Mouse (Mus musculus): ENCODE results near the gene Rdh13. TPM values are rescaled to one million over a fixed set of nuclear protein-coding genes. Genes with fewer than 3 reads are reported as not detected.
"Not testable (repeated sequence)": the region's sequence is repeated elsewhere in the genome, so short reads cannot be mapped to it uniquely, and the experiment has no call there.

The Rdh13 gene
- polyA plus RNA-seq, 1 experiment from 2014 or later, result 29.1 TPM

DNA sequence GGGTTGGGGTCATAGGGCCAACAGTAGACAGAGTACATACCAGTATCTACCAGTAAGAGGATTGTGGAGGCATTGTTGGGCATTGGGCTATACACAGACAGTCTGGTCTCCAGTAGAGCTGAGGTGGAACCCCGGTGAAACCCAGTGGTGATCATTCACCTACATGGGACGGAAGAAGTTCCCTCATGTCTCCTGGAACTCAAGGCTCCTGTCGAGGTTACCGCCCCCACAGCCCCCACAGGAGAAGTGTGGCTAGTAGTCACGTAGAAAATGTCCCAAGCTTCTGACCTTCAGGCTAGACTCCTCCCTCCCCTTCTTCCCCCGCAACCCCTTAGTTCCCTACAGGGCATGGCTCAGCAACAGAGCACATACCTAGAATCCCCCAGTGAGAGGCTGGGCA lies 25.8 kb downstream of the Rdh13 start:
- Histone ChIP-seq H3K4me3 (ENCODE audit: low read depth, low read length) (no peak overlapping the region), H3K36me3 (ENCODE audit: control insufficient read depth, insufficient read depth, low read length) (no peaks in the 10 kb centered on the region), H3K9me3 (ENCODE audit: control insufficient read depth, low read length) (no peaks in the 10 kb centered on the region), H3K27me3 (ENCODE audit: control insufficient read depth, insufficient read depth, low read length) (no peaks in the 10 kb centered on the region), H3K27ac (ENCODE audit: low read depth, low read length) (no peak overlapping the region), H3K4me1 (replicated peaks; ENCODE audit: control insufficient read depth, insufficient read depth, low read length) (no peaks in the 10 kb centered on the region), H3K4me2 (replicated peaks; ENCODE audit: low read depth, low read length) (no peak overlapping the region), H3K9ac (ENCODE audit: low read depth, low read length) (no peak overlapping the region)
- WGBS, result 83% methylated on average over 6 of the region's 6 CpGs
- DNase-seq (ENCODE audit: low spot score) (no peak), ATAC-seq (ENCODE audit: low FRiP score) (no peak)

GRCm38 (mm10) chr7:4412406-4412805 lies 33.0 kb downstream of the Rdh13 start:
- H3K4me1 ChIP-seq (replicated peaks; ENCODE audit: control insufficient read depth, insufficient read depth, low read length); H3K27ac ChIP-seq (ENCODE audit: low read depth, low read length); H3K9me3 ChIP-seq (ENCODE audit: control insufficient read depth, low read length); DNase-seq (ENCODE audit: low spot score); H3K27me3 ChIP-seq (ENCODE audit: control insufficient read depth, insufficient read depth, low read length); H3K36me3 ChIP-seq (ENCODE audit: control insufficient read depth, insufficient read depth, low read length); ATAC-seq (ENCODE audit: low FRiP score); H3K9ac ChIP-seq (ENCODE audit: low read depth, low read length); H3K4me3 ChIP-seq (ENCODE audit: low read depth, low read length); H3K4me2 ChIP-seq (replicated peaks; ENCODE audit: low read depth, low read length): not testable (repeated sequence)
- WGBS, result 96% methylated on average over 15 of the region's 15 CpGs

DNA sequence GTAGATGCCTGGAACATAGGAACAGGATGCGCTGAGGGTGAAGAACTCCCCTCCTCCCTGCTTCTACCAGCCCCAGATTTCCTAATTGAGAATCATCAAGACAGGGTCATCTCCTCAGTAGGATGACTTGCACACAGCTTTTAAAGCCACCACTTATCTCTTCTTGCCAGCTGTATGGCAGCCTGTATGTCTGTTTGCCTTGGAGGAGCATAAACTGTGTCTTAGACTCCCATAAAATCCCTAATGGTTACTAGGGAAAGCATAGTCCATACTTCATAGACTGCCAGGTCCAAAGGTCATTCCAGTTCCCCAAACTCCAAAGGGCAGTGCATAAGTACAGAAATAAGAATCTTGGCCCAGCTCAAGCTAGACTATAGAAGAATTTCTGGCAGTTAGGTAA lies 47.7 kb downstream of the Rdh13 start, which contains the start of gene Gp6:
Gene Gp6, minus strand, starts transcription at position 15 of the 400 bp plus-strand sequence.
- DNase-seq (ENCODE audit: low spot score), result no peak
- Histone ChIP-seq H3K36me3 (ENCODE audit: control insufficient read depth, insufficient read depth, low read length) (no peaks in the 10 kb centered on the region), H3K4me3 (ENCODE audit: low read depth, low read length) (no peak within 1 kb of the TSS), H3K27me3 (ENCODE audit: control insufficient read depth, insufficient read depth, low read length) (no peaks in the 10 kb centered on the region), H3K4me2 (replicated peaks; ENCODE audit: low read depth, low read length) (no peak within 1 kb of the TSS), H3K9me3 (ENCODE audit: control insufficient read depth, low read length) (no peaks in the 10 kb centered on the region), H3K27ac (ENCODE audit: low read depth, low read length) (no peak within 1 kb of the TSS), H3K4me1 (replicated peaks; ENCODE audit: control insufficient read depth, insufficient read depth, low read length) (no peaks in the 10 kb centered on the region), H3K9ac (ENCODE audit: low read depth, low read length) (no peak within 1 kb of the TSS)
- ATAC-seq (ENCODE audit: low FRiP score), result no peak
- 94% methylated on average over 1 of the region's 1 CpGs for WGBS

Other genes with a start within 250 kb of the Rdh13 start
- gene Lilra5, start 207.9 kb downstream of the Rdh13 start, polyA plus RNA-seq (2014; fragmentation: Nextera tagmentation; extraction: Ambion mirVana), result not detected in 2 replicates
- gene Ncr1, start 107.9 kb downstream of the Rdh13 start, polyA plus RNA-seq (2014; fragmentation: Nextera tagmentation; extraction: Ambion mirVana), result not detected in 2 replicates
- gene Gp6, start 47.9 kb downstream of the Rdh13 start, polyA plus RNA-seq (2014; fragmentation: Nextera tagmentation; extraction: Ambion mirVana), result 0.73 and 1.2 TPM in 2 replicates
- gene Eps8l1, start 15.0 kb upstream of the Rdh13 start, polyA plus RNA-seq (2014; fragmentation: Nextera tagmentation; extraction: Ambion mirVana), result 4.6 and 4.9 TPM in 2 replicates
- 38.8 and 44.0 TPM in 2 replicates for gene Ppp1r12c, start 56.0 kb upstream of the Rdh13 start, polyA plus RNA-seq (2014; fragmentation: Nextera tagmentation; extraction: Ambion mirVana)
- gene Tnnt1, start 70.7 kb upstream of the Rdh13 start, polyA plus RNA-seq (2014; fragmentation: Nextera tagmentation; extraction: Ambion mirVana), result 18.1 and 27.4 TPM in 2 replicates
- 1.8 and 2.5 TPM in 2 replicates for gene Tnni3, start 78.6 kb upstream of the Rdh13 start, polyA plus RNA-seq (2014; fragmentation: Nextera tagmentation; extraction: Ambion mirVana)
- 1.2 and 1.3 TPM in 2 replicates for gene Dnaaf3, start 86.8 kb upstream of the Rdh13 start, polyA plus RNA-seq (2014; fragmentation: Nextera tagmentation; extraction: Ambion mirVana)
- gene Syt5, start 101.9 kb upstream of the Rdh13 start, polyA plus RNA-seq (2014; fragmentation: Nextera tagmentation; extraction: Ambion mirVana), result 14.3 and 15.2 TPM in 2 replicates
- gene Ptprh, start 158.4 kb upstream of the Rdh13 start, polyA plus RNA-seq (2014; fragmentation: Nextera tagmentation; extraction: Ambion mirVana), result 0.11 TPM in 1 of 2 replicates, not detected in the other
- 3.2 and 3.3 TPM in 2 replicates for gene Tmem86b, start 185.8 kb upstream of the Rdh13 start, polyA plus RNA-seq (2014; fragmentation: Nextera tagmentation; extraction: Ambion mirVana)
- 6.0 and 8.1 TPM in 2 replicates for gene Ppp6r1, start 213.4 kb upstream of the Rdh13 start, polyA plus RNA-seq (2014; fragmentation: Nextera tagmentation; extraction: Ambion mirVana)
- gene Hspbp1, start 239.4 kb upstream of the Rdh13 start, polyA plus RNA-seq (2014; fragmentation: Nextera tagmentation; extraction: Ambion mirVana), result 112 and 114 TPM in 2 replicates
- gene Brsk1, start 245.0 kb upstream of the Rdh13 start, polyA plus RNA-seq (2014; fragmentation: Nextera tagmentation; extraction: Ambion mirVana), result 3.1 and 5.1 TPM in 2 replicates